Mouse (Mus musculus): ENCODE measurements around the gene Clybl. TPM values are rescaled to one million over a fixed set of nuclear protein-coding genes. Genes with fewer than 3 reads are reported as not detected.

Clybl gene
- polyA plus RNA-seq, 1 experiment from 2014 or later: 68.2 TPM

- Histone ChIP-seq H3K4me1 (no peaks in the 10 kb centered on the region), H3K4me3 (no peak overlapping the region), H3K27me3 (replicated peaks) (no peaks in the 10 kb centered on the region), H3K27ac (replicated peaks) (no peak overlapping the region), H3K4me2 (no peak overlapping the region), H3K36me3 (no peaks in the 10 kb centered on the region), H3K9me3 (no peaks in the 10 kb centered on the region), H3K9ac (no peak overlapping the region)
- WGBS: 58% methylated on average over 7 of the region's 7 CpGs
- no peak for ATAC-seq (ENCODE audit: extremely low read depth, insufficient number of reproducible peaks, low FRiP score, low TSS enrichment)
Measured at GRCm38 (mm10) chr14:122171031-122171430, 10.5 kb upstream of the Clybl start.

GRCm38 (mm10) chr14:122176263-122176798 is 5.2 kb upstream of the Clybl start:
- Histone ChIP-seq H3K9me3 (no peaks in the 10 kb centered on the region), H3K36me3 (no peaks in the 10 kb centered on the region), H3K9ac (no peak overlapping the region), H3K4me3 (no peak overlapping the region), H3K27me3 (replicated peaks) (no peaks in the 10 kb centered on the region), H3K4me2 (no peak overlapping the region), H3K4me1 (peaks cover 17% of the 10 kb centered on the region), H3K27ac (replicated peaks) (no peak overlapping the region)
- 71% methylated on average over 14 of the region's 14 CpGs for WGBS
- ATAC-seq (ENCODE audit: extremely low read depth, insufficient number of reproducible peaks, low FRiP score, low TSS enrichment): no peak

DNA sequence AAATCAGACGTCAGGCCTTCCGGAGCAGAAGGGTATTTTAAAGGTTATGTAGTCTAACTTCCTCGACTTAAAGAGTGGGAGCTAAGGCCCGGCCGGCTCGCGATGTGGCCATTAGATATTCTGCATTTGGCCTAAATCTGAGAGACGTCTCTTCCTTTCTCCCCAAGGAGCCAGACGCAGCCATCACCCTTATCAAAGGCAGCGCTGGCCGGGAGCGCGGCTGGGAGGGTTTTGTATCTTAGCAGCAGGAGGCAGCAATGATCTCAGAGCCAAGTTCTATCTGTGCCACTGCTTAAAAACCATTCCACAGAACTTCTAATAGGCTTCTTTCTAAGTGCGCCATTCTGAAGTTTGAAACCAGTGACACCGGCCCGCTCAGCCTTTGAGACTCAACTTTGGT is 2.2 kb upstream of the Clybl start:
- peak overlapping the region; percentile 30 for H3K4me2 ChIP-seq
- 33% methylated on average over 16 of the region's 16 CpGs for WGBS
- H3K9me3 ChIP-seq: no peaks in the 10 kb centered on the region
- no peak overlapping the region for H3K27ac ChIP-seq (replicated peaks)
- H3K36me3 ChIP-seq: no peaks in the 10 kb centered on the region
- H3K4me1 ChIP-seq: peaks cover 32% of the 10 kb centered on the region
- ATAC-seq (ENCODE audit: extremely low read depth, insufficient number of reproducible peaks, low FRiP score, low TSS enrichment): no peak
- H3K9ac ChIP-seq: no peak overlapping the region
- no peak overlapping the region for H3K4me3 ChIP-seq
- no peaks in the 10 kb centered on the region for H3K27me3 ChIP-seq (replicated peaks)

DNA sequence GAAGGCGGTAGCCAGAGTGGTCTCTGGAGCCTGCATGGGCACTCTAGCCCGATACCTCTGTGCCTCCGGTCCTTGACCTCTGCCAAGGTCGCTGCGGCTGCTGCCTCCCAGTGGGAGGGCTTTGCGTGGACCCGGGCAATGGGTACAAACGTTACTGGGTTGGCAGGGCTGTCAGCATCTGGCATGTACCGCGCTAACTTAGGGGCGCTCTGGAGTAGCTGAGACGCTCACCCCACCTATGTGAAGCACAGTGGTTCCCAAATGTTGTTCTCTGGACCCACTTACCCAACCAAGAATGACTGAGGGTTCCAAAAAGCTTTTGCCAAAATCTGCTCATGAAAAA is 282 bp downstream of the Clybl start:
- Histone ChIP-seq H3K27me3 (replicated peaks) (no peaks in the 10 kb centered on the region), H3K27ac (replicated peaks) (peak overlapping the region; percentile 74), H3K4me3 (peak overlapping the region; percentile 88), H3K9ac (peak overlapping the region; percentile 87), H3K36me3 (no peaks in the 10 kb centered on the region), H3K4me1 (peaks cover 32% of the 10 kb centered on the region), H3K4me2 (peak overlapping the region; percentile 80), H3K9me3 (no peaks in the 10 kb centered on the region)
- WGBS: 1% methylated on average over 12 of the region's 12 CpGs
- peak; percentile 49 for ATAC-seq (ENCODE audit: extremely low read depth, insufficient number of reproducible peaks, low FRiP score, low TSS enrichment)

- H3K4me1 ChIP-seq: peaks cover 32% of the 10 kb centered on the region
- peak overlapping the region; percentile 87 for H3K9ac ChIP-seq
- ATAC-seq (ENCODE audit: extremely low read depth, insufficient number of reproducible peaks, low FRiP score, low TSS enrichment): no peak
- H3K9me3 ChIP-seq: no peaks in the 10 kb centered on the region
- no peaks in the 10 kb centered on the region for H3K36me3 ChIP-seq
- peak overlapping the region; percentile 80 for H3K4me2 ChIP-seq
- no peaks in the 10 kb centered on the region for H3K27me3 ChIP-seq (replicated peaks)
- H3K27ac ChIP-seq (replicated peaks): no peak overlapping the region
- WGBS: 65% methylated on average over 6 of the region's 6 CpGs
- H3K4me3 ChIP-seq: peak overlapping the region; percentile 88
Measured at GRCm38 (mm10) chr14:122182220-122182619, 716 bp downstream of the Clybl start.

DNA sequence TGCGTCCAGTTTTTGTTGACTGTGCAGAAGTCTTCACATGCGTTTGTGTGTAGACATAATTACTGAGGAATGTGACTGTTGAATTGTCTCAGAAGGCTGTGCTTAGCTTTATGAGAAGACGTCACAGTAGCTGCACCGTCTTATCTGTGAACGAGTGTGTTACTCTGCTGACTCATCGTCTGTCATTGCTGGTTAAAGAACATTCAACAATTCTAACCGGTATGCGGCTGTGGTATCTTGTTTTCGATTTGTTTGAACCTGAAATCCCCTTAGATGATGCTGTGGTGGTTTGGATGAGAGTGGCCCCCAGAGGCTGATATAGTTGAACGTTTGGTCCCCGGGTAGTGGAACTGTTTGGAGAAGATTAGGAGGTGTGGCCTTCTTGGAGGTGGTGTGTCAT is 2.5 kb downstream of the Clybl start:
- ATAC-seq (ENCODE audit: extremely low read depth, insufficient number of reproducible peaks, low FRiP score, low TSS enrichment): no peak
- WGBS: 47% methylated on average over 11 of the region's 11 CpGs

DNA sequence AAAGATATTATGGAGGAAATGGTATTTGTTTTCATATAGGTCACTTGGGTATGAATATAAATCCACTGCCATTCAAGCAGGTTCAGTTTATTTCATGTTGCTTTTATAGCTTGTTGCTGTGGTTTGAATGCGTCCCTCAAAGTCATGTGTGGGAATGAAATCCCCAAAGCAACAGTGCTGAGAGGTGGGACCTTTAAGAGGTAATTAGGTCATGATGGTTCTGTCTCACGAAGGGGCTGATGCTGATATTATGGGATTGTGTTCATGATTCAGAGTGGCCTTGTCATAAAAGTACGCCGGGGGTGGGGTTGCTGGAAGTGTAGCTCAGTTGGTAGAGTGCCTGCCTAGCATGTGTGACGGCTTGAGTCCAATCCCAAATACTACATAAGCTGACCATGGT is 6.7 kb downstream of the Clybl start:
- Histone ChIP-seq H3K4me1 (peaks cover 14% of the 10 kb centered on the region), H3K27me3 (replicated peaks) (no peaks in the 10 kb centered on the region), H3K4me2 (no peak overlapping the region), H3K27ac (replicated peaks) (no peak overlapping the region), H3K4me3 (no peak overlapping the region), H3K36me3 (no peaks in the 10 kb centered on the region), H3K9ac (no peak overlapping the region), H3K9me3 (peaks cover 4% of the 10 kb centered on the region; the same call in 1 of the 2 replicates)
- ATAC-seq (ENCODE audit: extremely low read depth, insufficient number of reproducible peaks, low FRiP score, low TSS enrichment): no peak
- WGBS: 83% methylated on average over 5 of the region's 5 CpGs

More for the DNA sequence above, 2.5 kb downstream of the Clybl start:
- no peaks in the 10 kb centered on the region for H3K36me3 ChIP-seq
- peaks cover 29% of the 10 kb centered on the region for H3K4me1 ChIP-seq
- H3K27me3 ChIP-seq (replicated peaks): no peaks in the 10 kb centered on the region
- 0 out of 2 replicates have a peak overlapping the region, but pooled peaks have one; percentile 24 for H3K4me2 ChIP-seq
- no peak overlapping the region for H3K27ac ChIP-seq (replicated peaks)
- no peaks in the 10 kb centered on the region for H3K9me3 ChIP-seq
- H3K9ac ChIP-seq: no peak overlapping the region
- H3K4me3 ChIP-seq: no peak overlapping the region

- Histone ChIP-seq H3K36me3 (no peaks in the 10 kb centered on the region), H3K27me3 (replicated peaks) (no peaks in the 10 kb centered on the region), H3K9ac (no peak overlapping the region), H3K27ac (replicated peaks) (no peak overlapping the region), H3K4me1 (0 out of 2 replicates have a peak, but pooled peaks cover 5% of the 10 kb centered on the region), H3K4me3 (no peak overlapping the region), H3K4me2 (no peak overlapping the region), H3K9me3 (peaks cover 4% of the 10 kb centered on the region; the same call in 1 of the 2 replicates)
- no peak for ATAC-seq (ENCODE audit: extremely low read depth, insufficient number of reproducible peaks, low FRiP score, low TSS enrichment)
- WGBS: 77% methylated on average over 5 of the region's 5 CpGs
Measured at GRCm38 (mm10) chr14:122189901-122190300, 8.4 kb downstream of the Clybl start.

- H3K9me3 ChIP-seq: peaks cover 4% of the 10 kb centered on the region; the same call in 1 of the 2 replicates
- H3K36me3 ChIP-seq: no peaks in the 10 kb centered on the region
- H3K9ac ChIP-seq: no peak overlapping the region
- H3K27me3 ChIP-seq (replicated peaks): no peaks in the 10 kb centered on the region
- H3K4me2 ChIP-seq: no peak overlapping the region
- no peak overlapping the region for H3K27ac ChIP-seq (replicated peaks)
- H3K4me1 ChIP-seq: 0 out of 2 replicates have a peak, but pooled peaks cover 5% of the 10 kb centered on the region
- H3K4me3 ChIP-seq: no peak overlapping the region
- 18% methylated on average over 2 of the region's 2 CpGs for WGBS
- no peak for ATAC-seq (ENCODE audit: extremely low read depth, insufficient number of reproducible peaks, low FRiP score, low TSS enrichment)
Measured at GRCm38 (mm10) chr14:122190527-122190926, 9.0 kb downstream of the Clybl start.

- Histone ChIP-seq H3K4me2 (no peak overlapping the region), H3K9me3 (peaks cover 4% of the 10 kb centered on the region; the same call in 1 of the 2 replicates), H3K4me3 (no peak overlapping the region), H3K27me3 (replicated peaks) (no peaks in the 10 kb centered on the region), H3K4me1 (0 out of 2 replicates have a peak, but pooled peaks cover 5% of the 10 kb centered on the region), H3K27ac (replicated peaks) (no peak overlapping the region), H3K9ac (no peak overlapping the region), H3K36me3 (no peaks in the 10 kb centered on the region)
- 19% methylated on average over 7 of the region's 7 CpGs for WGBS
- ATAC-seq (ENCODE audit: extremely low read depth, insufficient number of reproducible peaks, low FRiP score, low TSS enrichment): no peak
Measured at GRCm38 (mm10) chr14:122190941-122191510, 9.5 kb downstream of the Clybl start.

GRCm38 (mm10) chr14:122194630-122195029 is 13.1 kb downstream of the Clybl start:
- 93% methylated on average over 8 of the region's 8 CpGs for WGBS
- ATAC-seq (ENCODE audit: extremely low read depth, insufficient number of reproducible peaks, low FRiP score, low TSS enrichment): no peak
- Histone ChIP-seq H3K4me1 (0 out of 2 replicates have a peak, but pooled peaks cover 5% of the 10 kb centered on the region), H3K36me3 (no peaks in the 10 kb centered on the region), H3K9me3 (peaks cover 10% of the 10 kb centered on the region; the same call in 1 of the 2 replicates), H3K4me2 (no peak overlapping the region), H3K27me3 (replicated peaks) (no peaks in the 10 kb centered on the region), H3K4me3 (no peak overlapping the region), H3K27ac (replicated peaks) (no peak overlapping the region), H3K9ac (no peak overlapping the region)

DNA sequence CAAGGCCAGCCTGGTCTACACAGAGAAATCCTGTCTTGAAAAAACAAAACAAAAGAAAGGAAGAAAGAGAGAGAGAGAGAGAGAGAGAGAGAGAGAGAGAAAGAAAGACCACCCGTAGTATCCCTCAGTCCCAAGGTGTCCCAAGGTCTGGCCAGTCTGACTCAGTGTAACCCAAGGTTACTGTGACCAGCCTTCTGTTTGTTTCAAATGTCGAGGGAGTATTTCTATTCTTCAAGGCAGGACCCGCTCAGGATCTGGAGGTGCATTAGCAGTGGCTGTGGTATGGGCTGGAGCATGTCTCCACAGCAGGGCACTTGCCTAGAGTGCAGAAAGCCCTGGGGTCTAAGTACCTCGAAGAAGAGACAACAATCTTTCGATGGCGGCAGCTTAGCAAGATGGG is 15.3 kb downstream of the Clybl start:
- Histone ChIP-seq H3K9ac (no peak overlapping the region), H3K4me2 (no peak overlapping the region), H3K27me3 (replicated peaks) (no peaks in the 10 kb centered on the region), H3K9me3 (peaks cover 10% of the 10 kb centered on the region; the same call in 1 of the 2 replicates), H3K27ac (replicated peaks) (no peak overlapping the region), H3K4me3 (no peak overlapping the region), H3K4me1 (no peaks in the 10 kb centered on the region), H3K36me3 (no peaks in the 10 kb centered on the region)
- WGBS: 73% methylated on average over 6 of the region's 6 CpGs
- ATAC-seq (ENCODE audit: extremely low read depth, insufficient number of reproducible peaks, low FRiP score, low TSS enrichment): no peak

All from heart, embryonic 13.5 days (tissue).